Mouse (Mus musculus): ENCODE data around the gene Ctnna2. TPM values are rescaled to one million over a fixed set of nuclear protein-coding genes. Genes with fewer than 3 reads are reported as not detected.

Ctnna2 gene
- total RNA-seq (2021), result 100 to 1,000 TPM; 149 to 158 TPM
- long read RNA-seq, partial matches to known transcripts, result 4 of 34 reads
- long read RNA-seq, other reads (novel, unspliced or antisense), result 30 of 34 reads

GRCm38 (mm10) chr6:77979241-77979961 is at the start of gene Ctnna2:
Ctnna2 (minus strand) TSS chr6:77979699.
- DNase-seq (ENCODE audit: low spot score in 2 of 2), result peak; percentile 95 to 96

- peak in 1 of 2 experiments; percentile 23 for DNase-seq (ENCODE audit: low spot score in 2 of 2)
These were observed 896 bp upstream of the Ctnna2 start for GRCm38 (mm10) chr6:77980137-77981052.

GRCm38 (mm10) chr6:77978476-77979240 is 841 bp downstream of the Ctnna2 start:
- peak; percentile 25 to 29 for DNase-seq (ENCODE audit: low spot score in 2 of 2)

- no peak for DNase-seq (ENCODE audit: low spot score in 2 of 2)
These were observed 8.8 kb downstream of the Ctnna2 start for GRCm38 (mm10) chr6:77970545-77971242.

DNA sequence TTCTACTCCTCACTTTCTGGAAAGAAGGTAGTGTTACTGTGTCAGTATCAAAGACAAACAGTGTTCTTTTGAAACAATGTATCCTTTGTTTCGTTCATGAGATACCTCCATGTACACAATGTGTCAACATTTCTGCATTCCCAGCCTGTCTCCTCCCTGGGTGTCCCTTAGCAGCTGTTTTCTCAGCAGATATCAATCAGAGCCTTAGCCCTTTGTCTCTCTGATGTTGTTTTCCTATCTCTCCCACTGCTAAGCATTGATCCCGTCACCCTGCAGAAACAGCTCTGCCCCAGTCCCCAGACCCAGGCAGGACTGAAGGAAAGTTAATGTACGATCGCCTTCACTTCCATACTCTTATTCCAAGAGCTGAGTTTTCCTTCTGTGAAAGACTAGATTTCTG is 9.7 kb downstream of the Ctnna2 start:
- DNase-seq (ENCODE audit: low spot score in 2 of 2), result no peak

- DNase-seq (ENCODE audit: low spot score in 2 of 2), result no peak
These were observed 17.5 kb downstream of the Ctnna2 start for GRCm38 (mm10) chr6:77962011-77962410.

GRCm38 (mm10) chr6:77951276-77951675 is 28.2 kb downstream of the Ctnna2 start:
- no peak for DNase-seq (ENCODE audit: low spot score in 2 of 2)

DNA sequence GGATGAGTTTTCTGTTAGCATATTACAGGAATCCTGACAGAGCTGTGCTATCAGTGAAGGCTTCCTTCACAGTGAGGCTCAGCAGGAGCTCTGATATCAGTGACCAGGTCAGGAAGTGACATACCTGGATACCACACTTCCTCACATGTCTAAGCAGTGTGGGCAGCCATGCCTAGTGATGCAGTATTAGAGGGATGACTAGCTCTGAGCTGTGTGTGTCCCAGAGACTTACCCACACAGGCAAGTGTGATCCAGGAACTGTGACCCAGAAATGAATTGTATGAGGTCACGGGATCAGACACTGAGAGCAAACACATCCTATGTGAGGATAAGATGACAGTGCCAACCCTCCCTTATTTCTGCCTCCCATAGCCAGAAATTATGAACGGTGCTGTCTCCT is 28.8 kb downstream of the Ctnna2 start:
- DNase-seq (ENCODE audit: low spot score in 2 of 2), result no peak

- DNase-seq (ENCODE audit: low spot score in 2 of 2), result no peak
These were observed 50.1 kb downstream of the Ctnna2 start for GRCm38 (mm10) chr6:77929375-77929774.

DNA sequence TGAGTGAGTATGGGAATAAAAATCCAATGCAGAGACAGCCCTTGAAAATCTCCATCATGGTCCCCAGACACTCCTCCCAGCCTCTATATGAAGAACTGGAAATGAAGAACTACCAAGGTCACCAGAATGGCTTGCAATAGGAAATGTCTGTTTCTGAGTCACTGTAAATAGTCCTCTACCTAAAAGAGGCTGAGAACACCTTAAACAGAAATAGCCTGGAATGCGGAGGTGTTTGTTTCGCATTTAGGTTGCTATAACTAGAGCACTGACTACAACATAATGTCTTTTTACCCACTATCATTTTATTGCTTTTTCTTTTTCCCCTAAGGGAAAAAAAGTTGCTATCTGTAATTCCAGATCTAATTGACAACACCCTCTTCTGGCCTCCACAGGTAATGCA is 106.3 kb downstream of the Ctnna2 start:
- no peak for DNase-seq (ENCODE audit: low spot score in 2 of 2)

GRCm38 (mm10) chr6:77869313-77869712 is 110.2 kb downstream of the Ctnna2 start:
- DNase-seq (ENCODE audit: low spot score in 2 of 2), result no peak

GRCm38 (mm10) chr6:77868119-77868518 is 111.4 kb downstream of the Ctnna2 start:
- DNase-seq (ENCODE audit: low spot score in 2 of 2), result no peak

GRCm38 (mm10) chr6:77863379-77863778 is 116.1 kb downstream of the Ctnna2 start:
- DNase-seq (ENCODE audit: low spot score in 2 of 2), result no peak

DNA sequence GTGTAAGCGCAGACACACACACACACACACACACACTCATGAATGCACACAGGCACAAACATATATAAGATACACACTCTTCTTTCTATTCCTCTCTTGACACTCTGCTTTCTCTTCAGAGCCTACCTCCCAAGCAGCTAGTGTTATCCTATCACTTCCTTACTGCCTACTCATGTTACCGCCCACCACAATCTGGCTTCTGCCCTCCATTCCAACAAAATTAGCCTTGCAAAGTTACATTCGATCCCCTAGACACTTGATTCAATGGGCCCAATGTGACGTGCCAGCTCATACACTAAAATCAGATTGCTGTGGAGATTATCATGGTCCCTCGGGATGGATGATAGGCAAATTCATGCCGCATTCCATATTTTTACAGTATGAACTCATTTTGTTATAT is 116.7 kb downstream of the Ctnna2 start:
- no peak for DNase-seq (ENCODE audit: low spot score in 2 of 2)

- DNase-seq (ENCODE audit: low spot score in 2 of 2), result no peak
These were observed 130.1 kb downstream of the Ctnna2 start for GRCm38 (mm10) chr6:77849438-77849837.

- DNase-seq (ENCODE audit: low spot score in 2 of 2), result no peak
These were observed 130.7 kb downstream of the Ctnna2 start for GRCm38 (mm10) chr6:77848796-77849195.

GRCm38 (mm10) chr6:77847651-77848050 is 131.8 kb downstream of the Ctnna2 start:
- DNase-seq (ENCODE audit: low spot score in 2 of 2), result peak in 1 of 2 experiments; percentile 20

DNA sequence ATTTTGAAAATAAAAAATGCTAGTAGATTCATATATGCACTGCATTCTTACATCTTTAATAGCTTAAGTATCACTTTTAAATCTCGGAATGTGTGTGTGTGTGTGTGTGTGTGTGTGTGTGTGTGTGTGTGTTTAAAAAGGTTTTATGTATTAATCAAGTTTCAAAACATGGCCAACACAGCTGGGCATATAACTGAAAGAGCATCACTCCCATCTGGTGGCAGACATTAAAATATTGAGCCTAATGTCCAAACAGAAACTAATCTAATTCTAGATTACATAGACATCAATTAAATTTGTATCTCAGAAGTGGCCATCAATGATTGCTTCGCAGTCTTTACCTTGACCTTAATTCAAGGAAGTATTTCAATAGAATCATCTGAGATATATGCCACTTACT is 140.4 kb downstream of the Ctnna2 start:
- no peak for DNase-seq (ENCODE audit: low spot score in 2 of 2)

DNA sequence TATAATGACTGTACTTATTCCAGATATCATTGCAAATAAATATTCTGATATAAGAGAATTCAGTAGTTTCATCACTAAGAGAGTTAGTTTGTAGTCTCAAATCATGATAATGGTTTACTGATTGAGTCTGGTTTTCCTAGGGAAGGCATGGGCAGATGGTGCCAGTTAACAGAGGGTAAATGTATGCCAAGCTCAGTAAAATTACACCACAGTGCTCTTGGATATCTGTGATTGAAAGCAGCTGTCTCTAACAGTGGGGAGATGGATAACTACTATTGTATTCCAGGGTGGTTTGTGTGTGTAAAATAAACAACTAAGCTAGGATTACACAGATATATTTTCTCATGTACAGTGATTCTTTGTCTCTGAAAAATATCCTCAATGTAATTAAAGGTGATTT is 140.8 kb downstream of the Ctnna2 start:
- no peak for DNase-seq (ENCODE audit: low spot score in 2 of 2)

DNA sequence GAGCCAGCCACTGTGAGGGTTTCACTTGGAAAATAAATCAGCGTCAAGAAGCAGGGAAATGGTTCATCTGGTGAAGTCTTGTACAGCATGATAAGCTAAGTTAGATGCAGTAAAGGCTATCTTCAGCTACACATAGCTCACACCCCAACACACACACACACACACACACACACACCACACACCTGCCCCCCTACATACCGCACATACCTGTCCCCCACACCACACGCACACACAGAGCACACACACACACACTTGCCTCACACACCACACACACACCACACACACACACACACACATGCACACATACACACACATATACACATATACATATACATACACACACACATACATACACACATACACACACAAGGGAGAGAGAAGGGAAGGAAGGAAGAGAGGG is 142.0 kb downstream of the Ctnna2 start:
- DNase-seq (ENCODE audit: low spot score in 2 of 2), result no peak

GRCm38 (mm10) chr6:77834680-77835079 is 144.8 kb downstream of the Ctnna2 start:
- DNase-seq (ENCODE audit: low spot score in 2 of 2), result no peak

Data from layer of hippocampus, postnatal 10 days (tissue).